Mouse (Mus musculus) gastrocnemius, postnatal 10 days (tissue): ENCODE results near the gene Asphd2. TPM values are rescaled to one million over a fixed set of nuclear protein-coding genes. Genes with fewer than 3 reads are reported as not detected.

Source experiments
- DNase-seq: peaks from one replicate; pipeline ENCODE4 v3.0.0; 2021; ENCODE audit warnings: mixed read lengths
- total RNA-seq, 2 experiments: library from RNA; stranded (reverse); gene quantifications; 2 replicates each; pipeline ENCODE4 v1.2.3; 2021

Asphd2 gene
- total RNA-seq, 2 experiments from 2014 or later = 0.49 to 0.93 TPM

GRCm38 (mm10) chr5:112391002-112391401 is 3.7 kb downstream of the Asphd2 start:
- no peak for DNase-seq

- DNase-seq = no peak
These were observed 5.3 kb downstream of the Asphd2 start for GRCm38 (mm10) chr5:112389352-112389751.

DNA sequence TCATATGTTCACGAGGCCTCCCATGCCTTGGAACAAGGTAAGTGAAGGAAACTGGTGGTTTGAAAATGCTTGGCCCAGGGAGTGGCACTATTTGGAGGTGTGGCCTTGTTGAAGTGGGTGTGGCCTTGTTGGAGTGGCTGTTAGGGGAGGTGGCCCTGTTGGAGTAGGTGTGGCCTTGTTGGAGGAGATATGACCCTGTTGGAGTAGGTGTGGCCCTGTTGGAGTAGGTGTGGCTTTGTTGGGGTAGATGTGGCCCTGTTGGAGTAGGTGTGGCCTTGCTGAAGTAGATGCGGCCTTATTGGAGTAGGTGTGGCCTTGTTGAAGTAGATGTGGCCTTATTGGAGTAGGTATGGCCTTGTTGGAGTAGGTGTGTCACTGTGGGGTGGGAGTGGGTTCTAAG is 8.7 kb downstream of the Asphd2 start:
- DNase-seq = no peak

GRCm38 (mm10) chr5:112384805-112385472 is 9.7 kb downstream of the Asphd2 start:
- no peak for DNase-seq

DNA sequence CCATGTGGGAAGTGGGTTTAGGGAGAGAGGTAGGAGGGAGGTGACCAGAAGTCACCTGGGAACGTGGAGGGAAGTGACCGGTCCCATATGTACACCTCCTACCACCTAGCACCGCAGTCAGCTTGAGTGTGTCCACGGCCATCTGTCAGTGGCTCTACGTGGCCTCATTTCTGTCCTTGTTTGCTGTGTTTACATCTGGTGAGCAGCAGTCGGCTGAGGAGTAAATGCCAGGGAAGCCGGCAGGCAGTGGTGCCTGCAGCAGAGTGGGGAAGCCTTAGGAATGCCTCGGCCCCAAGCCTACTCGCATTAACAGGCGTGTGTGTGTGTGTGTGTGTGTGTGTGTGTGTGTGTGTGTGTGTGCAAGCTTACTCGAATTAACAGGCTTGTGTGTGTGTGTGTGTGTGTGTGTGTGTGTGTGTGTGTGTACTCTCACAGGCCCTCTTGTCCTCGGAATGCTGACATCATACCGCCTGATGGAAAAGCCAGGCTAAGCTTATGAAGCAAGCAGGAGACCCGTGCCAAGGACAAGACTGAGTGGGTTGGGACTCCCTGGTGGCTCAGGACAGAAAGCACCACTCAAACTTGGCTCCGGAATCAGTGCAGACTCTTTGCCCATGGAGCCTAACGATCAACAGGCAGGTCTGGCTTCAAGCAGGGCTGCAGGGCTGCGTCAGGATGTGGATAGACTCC is 11.9 kb downstream of the Asphd2 start:
- no peak for DNase-seq

DNA sequence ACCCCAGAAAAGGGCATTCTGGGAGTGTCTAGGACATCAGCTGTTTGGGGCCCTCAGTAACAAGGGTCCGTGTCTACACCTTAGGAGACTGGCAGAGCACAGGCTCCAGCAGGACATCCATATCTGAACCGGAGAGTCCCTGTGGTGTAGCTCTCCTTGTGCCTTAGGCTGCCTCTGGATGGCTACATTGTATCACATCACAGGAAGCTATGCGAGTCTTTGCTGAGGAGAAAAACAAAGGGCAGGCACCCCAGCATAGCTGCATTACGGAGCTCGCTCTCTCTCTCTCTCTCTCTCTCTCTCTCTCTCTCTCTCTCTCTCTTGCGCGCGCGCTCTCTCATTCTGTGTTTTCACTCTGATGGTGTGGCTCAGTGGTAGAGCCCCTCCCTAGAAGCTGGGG is 12.6 kb downstream of the Asphd2 start:
- DNase-seq = no peak

GRCm38 (mm10) chr5:112381154-112381553 is 13.5 kb downstream of the Asphd2 start:
- DNase-seq = no peak

- no peak for DNase-seq
These were observed 15.9 kb downstream of the Asphd2 start for GRCm38 (mm10) chr5:112378716-112379115.

DNA sequence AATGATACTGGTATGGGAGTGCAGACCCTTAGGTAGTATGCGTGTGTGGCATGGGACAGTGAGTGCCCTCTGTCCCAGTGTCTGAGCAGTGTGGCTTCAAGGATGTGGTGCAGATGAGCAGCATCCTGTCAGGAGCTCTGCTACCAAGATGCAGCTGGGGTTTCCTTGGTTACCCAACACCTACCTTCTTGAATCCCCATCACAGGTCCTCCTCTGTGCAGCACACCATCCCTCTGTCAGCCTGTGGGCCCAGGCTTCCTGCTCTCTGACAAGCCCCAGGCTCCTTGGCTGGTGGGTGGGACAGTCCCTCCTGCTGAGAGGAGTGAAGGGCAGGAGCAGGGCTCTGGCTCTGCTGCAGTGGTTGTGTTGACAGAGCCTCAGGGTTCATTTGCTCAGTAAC is 17.3 kb downstream of the Asphd2 start:
- no peak for DNase-seq

DNA sequence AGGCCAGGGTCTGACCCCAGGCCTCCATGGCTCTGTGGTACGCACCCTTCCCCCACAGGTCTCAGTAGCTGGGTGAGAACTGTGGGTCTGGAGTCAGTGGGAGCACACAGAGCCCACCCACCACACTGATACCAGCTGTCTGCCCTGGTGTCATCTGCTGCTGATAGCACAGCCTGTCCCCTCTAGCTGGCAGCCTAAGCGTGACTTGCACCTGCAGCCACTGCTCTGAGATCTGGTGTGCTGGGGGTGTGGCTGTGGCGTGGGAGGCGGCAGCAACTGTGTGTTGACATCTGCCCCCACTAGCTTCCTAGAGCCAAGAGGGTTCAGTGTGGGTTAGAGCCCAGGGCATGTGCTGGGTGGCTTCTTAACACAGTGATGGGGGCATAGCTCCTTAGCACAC is 18.6 kb downstream of the Asphd2 start:
- no peak for DNase-seq

- DNase-seq = no peak
These were observed 22.7 kb downstream of the Asphd2 start for GRCm38 (mm10) chr5:112371933-112372332.

DNA sequence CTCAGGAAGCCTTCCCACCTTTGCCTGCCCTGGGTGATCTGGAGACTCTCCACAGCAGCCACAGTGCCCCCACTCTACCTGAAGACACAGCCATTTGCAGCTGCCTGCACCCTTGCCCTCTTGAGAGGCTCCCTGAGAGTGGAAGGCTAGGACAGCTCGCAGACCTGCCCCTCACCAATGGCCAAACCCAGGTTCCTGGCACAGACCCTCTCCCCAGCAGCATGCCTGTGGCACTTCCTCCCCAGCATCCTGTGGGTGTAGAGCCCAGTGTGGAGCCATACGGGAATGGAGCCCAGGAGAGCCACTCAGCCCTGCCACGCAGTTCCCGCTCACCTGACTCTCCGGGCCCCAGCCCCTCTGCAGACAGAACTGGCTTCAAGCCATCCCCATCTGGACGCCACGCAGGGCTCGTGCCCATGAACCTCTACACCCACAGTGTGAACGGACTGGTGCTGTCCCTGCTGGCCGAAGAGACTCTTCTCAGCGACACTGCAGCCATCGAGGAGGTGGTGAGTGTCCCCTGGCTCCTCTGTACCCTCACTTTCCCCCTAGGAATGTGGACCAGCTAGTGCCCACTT is 24.3 kb downstream of the Asphd2 start:
- DNase-seq = no peak

- no peak for DNase-seq
These were observed 25.3 kb downstream of the Asphd2 start for GRCm38 (mm10) chr5:112369326-112369725.

GRCm38 (mm10) chr5:112368666-112369065 is 26.0 kb downstream of the Asphd2 start:
- no peak for DNase-seq

- no peak for DNase-seq
These were observed 26.7 kb downstream of the Asphd2 start for GRCm38 (mm10) chr5:112367929-112368328.

DNA sequence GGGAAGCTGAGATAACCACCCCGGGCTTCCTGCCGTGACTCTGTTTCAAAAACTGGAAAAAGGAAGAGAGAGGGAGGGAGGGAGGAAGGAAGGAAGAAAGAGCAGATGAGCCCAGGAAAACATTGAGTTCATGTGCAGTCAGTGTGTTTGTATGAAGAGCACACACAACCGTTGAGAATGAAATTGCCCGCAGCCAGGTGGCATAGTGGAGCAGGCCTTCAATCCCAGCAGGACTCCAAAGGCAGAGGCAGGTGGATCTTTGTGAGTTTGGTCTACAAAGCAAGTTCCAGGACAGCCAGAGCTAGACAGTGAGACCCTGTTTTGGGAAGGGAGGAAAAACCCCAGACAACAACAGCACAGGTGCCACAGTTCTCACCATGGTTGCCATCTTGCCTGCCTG is 27.3 kb downstream of the Asphd2 start:
- no peak for DNase-seq

GRCm38 (mm10) chr5:112366879-112367278 is 27.8 kb downstream of the Asphd2 start:
- no peak for DNase-seq

DNA sequence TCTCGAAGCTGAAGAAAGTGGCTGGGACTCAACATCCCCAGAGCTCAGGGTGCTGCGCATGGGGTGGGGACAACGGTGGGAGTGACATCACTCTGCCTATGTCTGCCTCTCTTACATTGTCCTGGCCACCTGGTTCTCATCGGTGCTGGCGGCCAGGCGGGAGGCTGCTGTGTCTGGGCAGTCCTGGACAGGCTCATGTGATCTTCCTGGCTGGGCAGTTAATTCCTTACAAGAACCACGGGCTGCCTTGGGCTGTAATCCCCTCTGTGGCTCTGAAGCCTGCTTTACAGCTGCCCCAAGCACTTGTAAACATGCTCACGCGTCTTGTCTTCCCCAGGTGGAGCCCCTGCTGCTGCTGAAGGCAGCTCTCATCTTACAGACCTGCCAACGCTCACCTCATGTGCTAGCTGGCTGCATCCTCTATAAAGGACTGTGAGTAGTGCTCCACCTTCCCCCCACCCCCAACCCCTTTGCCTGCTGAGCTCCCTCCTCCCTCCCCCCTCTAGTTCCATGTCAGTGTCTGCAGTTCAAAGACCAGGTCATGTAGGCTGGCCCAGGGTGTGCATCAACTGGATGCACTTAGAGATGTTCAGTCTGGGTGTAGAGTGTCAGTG is 30.4 kb downstream of the Asphd2 start:
- DNase-seq = no peak

GRCm38 (mm10) chr5:112360077-112360476 is 34.6 kb downstream of the Asphd2 start:
- no peak for DNase-seq

DNA sequence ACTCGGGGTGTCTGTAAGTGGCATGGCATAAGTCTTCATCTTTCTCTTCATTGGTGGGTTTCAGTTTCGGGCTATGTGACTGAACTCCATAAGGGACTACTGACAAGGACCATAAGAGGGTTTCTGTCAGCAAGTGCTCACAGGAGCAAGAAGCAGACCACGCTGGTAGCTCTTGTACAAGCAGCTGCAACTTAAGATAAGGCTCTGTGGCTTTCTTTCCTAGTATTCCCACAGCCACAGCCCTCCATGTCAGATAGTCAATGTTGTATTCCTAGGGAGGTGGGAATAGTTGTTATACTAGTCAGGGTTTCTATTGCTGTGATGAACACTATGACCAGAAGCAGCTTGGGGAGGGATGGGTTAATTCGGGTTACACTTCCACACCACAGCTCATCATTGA is 35.1 kb downstream of the Asphd2 start:
- no peak for DNase-seq

DNA sequence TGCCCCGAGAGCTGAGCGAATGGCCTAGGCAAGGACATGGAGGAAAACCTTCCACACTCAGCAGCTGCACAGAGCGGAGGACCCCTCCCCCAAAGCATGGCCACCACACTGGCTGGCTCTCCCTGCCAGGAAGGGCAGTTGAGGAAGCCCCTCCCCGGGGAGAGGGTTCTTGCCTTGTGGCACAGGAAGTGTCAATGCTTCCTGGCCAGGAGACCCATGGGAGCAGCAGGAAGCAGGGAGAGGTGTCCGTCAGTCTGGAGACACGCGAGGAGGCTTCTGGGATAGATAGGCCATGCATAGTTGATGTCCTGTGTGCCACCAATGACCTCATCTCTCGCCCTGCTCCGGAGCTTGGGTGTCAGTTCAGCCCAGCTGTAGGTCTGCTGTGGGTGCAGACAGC is 38.3 kb downstream of the Asphd2 start:
- DNase-seq = no peak

GRCm38 (mm10) chr5:112355910-112356309 is 38.8 kb downstream of the Asphd2 start, which contains the start of gene Gm6583:
Gene Gm6583 (minus strand): TSS chr5:112356033.
- DNase-seq = no peak

DNA sequence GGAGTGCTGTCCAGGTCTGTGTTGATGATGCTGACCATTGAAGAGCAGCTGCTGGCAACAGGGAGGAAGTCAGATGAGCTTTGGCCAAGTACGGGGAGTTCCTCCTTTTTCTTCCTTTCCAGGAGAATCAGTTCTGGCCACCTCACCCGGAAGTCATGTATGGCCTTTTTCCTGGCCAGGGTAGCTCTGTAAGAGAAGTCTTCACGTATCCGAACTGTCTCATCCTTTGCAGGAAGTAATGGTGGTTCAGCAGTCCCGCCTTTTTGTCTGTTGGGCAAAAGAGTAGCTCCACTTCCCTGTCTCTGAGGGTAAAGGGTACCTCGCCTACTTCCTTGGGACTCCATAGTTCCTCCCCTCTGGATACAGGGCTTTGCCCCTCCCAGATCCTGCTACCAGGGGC is 39.2 kb downstream of the Asphd2 start:
- no peak for DNase-seq
